Mouse (Mus musculus): Measurements from ENCODE around the gene Rnf17. TPM values are rescaled to one million over a fixed set of nuclear protein-coding genes. Genes with fewer than 3 reads are reported as not detected.

Gene Rnf17
- total and polyA plus RNA-seq, 2 experiments from 2014 or later, result 1.0 TPM; not detected in 1

DNA sequence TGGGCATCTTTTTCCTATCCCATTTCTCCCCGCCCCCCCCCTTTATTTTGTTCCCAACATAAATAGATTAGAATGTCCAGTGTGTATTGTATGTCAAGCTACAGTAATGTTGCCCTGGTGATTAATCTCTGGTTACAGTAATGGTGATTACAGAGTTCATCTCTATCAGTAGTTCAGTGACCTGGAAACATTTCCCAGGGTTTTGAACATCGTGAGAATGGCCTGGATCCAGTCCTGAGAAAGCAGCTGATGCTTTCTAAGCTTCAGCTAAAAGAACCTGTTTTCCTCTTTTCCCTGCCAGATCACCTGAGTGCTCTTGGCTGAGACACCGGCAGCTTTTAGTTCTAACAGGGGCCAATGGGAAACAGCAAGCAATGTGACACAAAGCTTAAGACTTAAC, 12.1 kb upstream of the Rnf17 start:
- Histone ChIP-seq H3K27ac (no peak overlapping the region), H3K36me3 (ENCODE audit: insufficient read depth, low read length) (no peaks in the 10 kb centered on the region), H3K4me2 (ENCODE audit: low read depth, low read length) (no peak overlapping the region), H3K27me3 (ENCODE audit: insufficient read depth, low read length) (no peaks in the 10 kb centered on the region), H3K4me3 (ENCODE audit: low read length) (no peak overlapping the region), H3K9me3 (ENCODE audit: low read length) (no peaks in the 10 kb centered on the region), H3K9ac (replicated peaks; ENCODE audit: low read length) (no peak overlapping the region), H3K4me1 (ENCODE audit: insufficient read depth, low read length) (no peaks in the 10 kb centered on the region)
- ATAC-seq (no peak), DNase-seq (ENCODE audit: low spot score) (peak; percentile 31)
- 34% methylated on average over 3 of the region's 3 CpGs for WGBS
- TF ChIP-seq CTCF (IDR thresholded peaks at IDR 0.05; ENCODE audit: low read depth), result no peak

GRCm38 (mm10) chr14:56393704-56394312, 8.6 kb upstream of the Rnf17 start:
- no peak for TF ChIP-seq CTCF (IDR thresholded peaks at IDR 0.05; ENCODE audit: low read depth)
- no peaks in the 10 kb centered on the region for H3K27me3 ChIP-seq (ENCODE audit: insufficient read depth, low read length)
- no peak overlapping the region for H3K4me2 ChIP-seq (ENCODE audit: low read depth, low read length)
- no peak for ATAC-seq
- H3K36me3 ChIP-seq (ENCODE audit: insufficient read depth, low read length), result no peaks in the 10 kb centered on the region
- no peaks in the 10 kb centered on the region for H3K4me1 ChIP-seq (ENCODE audit: insufficient read depth, low read length)
- H3K9ac ChIP-seq (replicated peaks; ENCODE audit: low read length), result no peak overlapping the region
- 13% methylated on average over 2 of the region's 2 CpGs for WGBS
- no peak overlapping the region for H3K27ac ChIP-seq
- no peaks in the 10 kb centered on the region for H3K9me3 ChIP-seq (ENCODE audit: low read length)
- no peak overlapping the region for H3K4me3 ChIP-seq (ENCODE audit: low read length)
- DNase-seq (ENCODE audit: low spot score), result no peak

- ATAC-seq (no peak), DNase-seq (ENCODE audit: low spot score) (peak; percentile 71)
- peak; percentile 81 for TF ChIP-seq CTCF (IDR thresholded peaks at IDR 0.05; ENCODE audit: low read depth)
- no peaks in the 10 kb centered on the region for H3K4me1 ChIP-seq (ENCODE audit: insufficient read depth, low read length)
- no peak overlapping the region for H3K4me2 ChIP-seq (ENCODE audit: low read depth, low read length)
- no peak overlapping the region for H3K9ac ChIP-seq (replicated peaks; ENCODE audit: low read length)
- H3K9me3 ChIP-seq (ENCODE audit: low read length), result no peaks in the 10 kb centered on the region
- H3K27ac ChIP-seq, result no peak overlapping the region
- no peaks in the 10 kb centered on the region for H3K36me3 ChIP-seq (ENCODE audit: insufficient read depth, low read length)
- no peak overlapping the region for H3K4me3 ChIP-seq (ENCODE audit: low read length)
- no peaks in the 10 kb centered on the region for H3K27me3 ChIP-seq (ENCODE audit: insufficient read depth, low read length)
Measured at GRCm38 (mm10) chr14:56398001-56398400, 4.4 kb upstream of the Rnf17 start.

- no peak for ATAC-seq
- no peaks in the 10 kb centered on the region for H3K36me3 ChIP-seq (ENCODE audit: insufficient read depth, low read length)
- H3K9ac ChIP-seq (replicated peaks; ENCODE audit: low read length), result no peak overlapping the region
- H3K4me2 ChIP-seq (ENCODE audit: low read depth, low read length), result no peak overlapping the region
- H3K9me3 ChIP-seq (ENCODE audit: low read length), result no peaks in the 10 kb centered on the region
- H3K27ac ChIP-seq, result no peak overlapping the region
- H3K27me3 ChIP-seq (ENCODE audit: insufficient read depth, low read length), result no peaks in the 10 kb centered on the region
- no peak overlapping the region for H3K4me3 ChIP-seq (ENCODE audit: low read length)
- no peak for TF ChIP-seq CTCF (IDR thresholded peaks at IDR 0.05; ENCODE audit: low read depth)
- WGBS, result 92% methylated on average over 2 of the region's 2 CpGs
- no peaks in the 10 kb centered on the region for H3K4me1 ChIP-seq (ENCODE audit: insufficient read depth, low read length)
- no peak for DNase-seq (ENCODE audit: low spot score)
Measured at GRCm38 (mm10) chr14:56403072-56403375, 643 bp downstream of the Rnf17 start.

DNA sequence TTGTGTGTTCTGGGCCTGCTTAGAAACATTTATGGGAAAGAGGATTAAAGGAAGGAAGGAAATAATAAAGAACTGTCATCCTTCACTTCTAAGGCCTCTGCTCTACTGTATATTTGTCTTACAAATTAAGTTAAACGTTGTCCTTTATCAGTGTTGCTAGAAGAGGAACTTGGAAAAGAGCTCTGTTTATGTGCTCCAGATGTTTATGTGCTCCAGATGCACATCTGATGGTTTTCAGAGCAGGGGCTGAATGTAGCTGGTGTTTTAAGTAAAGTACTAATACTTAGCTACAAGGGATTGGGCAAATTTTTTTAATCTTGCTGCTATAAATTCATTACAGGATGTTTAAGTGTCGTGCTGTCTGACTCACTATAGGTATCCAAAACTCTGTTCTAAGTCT, 59.7 kb downstream of the Rnf17 start:
- Histone ChIP-seq H3K36me3 (ENCODE audit: insufficient read depth, low read length) (no peaks in the 10 kb centered on the region), H3K27ac (no peak overlapping the region), H3K4me1 (ENCODE audit: insufficient read depth, low read length) (no peaks in the 10 kb centered on the region), H3K4me3 (ENCODE audit: low read length) (no peak overlapping the region), H3K9me3 (ENCODE audit: low read length) (no peaks in the 10 kb centered on the region), H3K4me2 (ENCODE audit: low read depth, low read length) (no peak overlapping the region), H3K27me3 (ENCODE audit: insufficient read depth, low read length) (no peaks in the 10 kb centered on the region), H3K9ac (replicated peaks; ENCODE audit: low read length) (no peak overlapping the region)
- no peak for TF ChIP-seq CTCF (IDR thresholded peaks at IDR 0.05; ENCODE audit: low read depth)
- WGBS, result 71% methylated on average over 2 of the region's 2 CpGs
- DNase-seq (ENCODE audit: low spot score) (no peak), ATAC-seq (no peak)

DNA sequence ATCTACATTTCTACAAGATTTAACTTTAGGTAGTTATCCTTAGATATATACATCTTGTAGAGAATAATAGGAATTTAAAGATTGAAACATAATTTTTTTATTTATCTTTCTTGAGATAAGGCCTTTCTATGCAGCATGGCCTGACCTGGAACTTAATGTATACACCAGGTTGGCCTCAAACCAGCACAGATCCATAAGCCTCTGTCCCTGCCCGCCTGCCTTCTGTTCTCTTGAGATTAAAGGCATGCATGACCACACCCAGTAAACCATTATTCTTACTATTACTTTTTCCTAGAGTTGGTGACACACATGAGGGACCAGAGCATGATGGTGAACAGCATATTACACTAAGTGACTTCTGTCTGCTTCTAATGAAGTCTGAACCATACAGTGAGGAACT, 60.3 kb downstream of the Rnf17 start:
- ATAC-seq, result no peak
- Histone ChIP-seq H3K9me3 (ENCODE audit: low read length) (no peaks in the 10 kb centered on the region), H3K9ac (replicated peaks; ENCODE audit: low read length) (no peak overlapping the region), H3K36me3 (ENCODE audit: insufficient read depth, low read length) (no peaks in the 10 kb centered on the region), H3K27ac (no peak overlapping the region), H3K4me3 (ENCODE audit: low read length) (no peak overlapping the region), H3K4me1 (ENCODE audit: insufficient read depth, low read length) (no peaks in the 10 kb centered on the region), H3K27me3 (ENCODE audit: insufficient read depth, low read length) (no peaks in the 10 kb centered on the region), H3K4me2 (ENCODE audit: low read depth, low read length) (no peak overlapping the region)
- 68% methylated on average over 1 of the region's 1 CpGs for WGBS
- no peak for TF ChIP-seq CTCF (IDR thresholded peaks at IDR 0.05; ENCODE audit: low read depth)
- no peak for DNase-seq (ENCODE audit: low spot score)

DNA sequence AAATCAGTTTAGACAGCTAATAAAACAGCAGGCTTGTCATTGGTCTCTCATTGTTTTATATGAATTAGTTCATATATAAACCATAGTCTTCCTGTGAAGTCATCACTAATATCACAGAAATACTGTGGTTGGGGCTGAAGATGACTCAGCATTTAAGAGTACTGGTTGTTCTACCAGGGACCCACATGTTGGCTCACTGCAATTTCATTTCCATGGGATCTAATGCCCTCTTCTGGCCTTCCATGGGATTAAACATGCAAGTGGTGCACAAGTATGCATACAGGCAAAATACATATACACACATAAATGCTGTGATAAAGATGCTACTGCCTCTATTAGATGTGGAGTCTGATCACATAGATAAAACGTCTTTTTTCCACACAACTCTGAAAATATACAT, 65.8 kb downstream of the Rnf17 start:
- no peak overlapping the region for H3K27ac ChIP-seq
- no peaks in the 10 kb centered on the region for H3K4me1 ChIP-seq (ENCODE audit: insufficient read depth, low read length)
- no peaks in the 10 kb centered on the region for H3K36me3 ChIP-seq (ENCODE audit: insufficient read depth, low read length)
- H3K9ac ChIP-seq (replicated peaks; ENCODE audit: low read length), result no peak overlapping the region
- no peaks in the 10 kb centered on the region for H3K27me3 ChIP-seq (ENCODE audit: insufficient read depth, low read length)
- DNase-seq (ENCODE audit: low spot score) (peak; percentile 31), ATAC-seq (0 out of 2 replicates have a peak, but pooled peaks have one; percentile 38)
- TF ChIP-seq CTCF (IDR thresholded peaks at IDR 0.05; ENCODE audit: low read depth), result peak; percentile 60
- WGBS, result 66% methylated on average over 1 of the region's 1 CpGs
- H3K4me2 ChIP-seq (ENCODE audit: low read depth, low read length), result no peak overlapping the region
- no peaks in the 10 kb centered on the region for H3K9me3 ChIP-seq (ENCODE audit: low read length)
- no peak overlapping the region for H3K4me3 ChIP-seq (ENCODE audit: low read length)
